In genomic region chr11:88588688-88589210, GRCm38 (mm10) we compare ENCODE assay signal across 14 mouse cellular contexts.
DNase-seq lines count a peak whose midpoint lies in the region; ATAC-seq and TF ChIP-seq lines count a peak whose summit lies in the region.
"Had no signal": no experiment of that assay in that cellular context is flagged by ENCODE, and none has a peak within 500 bp of the region (broad histone marks: within the 10 kb centered on the region; RNA-seq: fewer than 3 reads in every experiment).

No protein-coding gene starts in this region.

- H3K9me3 ChIP-seq in kidney, embryonic 14.5 days (ENCODE audit: control insufficient read depth, low read length), result no peaks in the 10 kb centered on the region
- no peaks in the 10 kb centered on the region for H3K9me3 ChIP-seq in hindbrain, embryonic 11.5 days (ENCODE audit: control insufficient read depth, low read length)
- no peaks in the 10 kb centered on the region for H3K9me3 ChIP-seq in midbrain, embryonic 14.5 days (ENCODE audit: control insufficient read depth, low read length)
- H3K9me3 ChIP-seq in intestine, postnatal 0 days (ENCODE audit: control insufficient read depth), result no peaks in the 10 kb centered on the region
- H3K9me3 ChIP-seq: heart, embryonic 13.5 days had no signal

- H3K9ac ChIP-seq in kidney, embryonic 14.5 days (ENCODE audit: low read depth, low read length), result no peak overlapping the region
- H3K9ac ChIP-seq in hindbrain, embryonic 11.5 days (ENCODE audit: low read depth, low read length), result 0 out of 2 replicates have a peak overlapping the region, but pooled peaks have one; percentile 8
- H3K9ac ChIP-seq in midbrain, embryonic 14.5 days (replicated peaks; ENCODE audit: low read length), result peak overlapping the region; percentile 21; the same call in 1 of the 2 replicates
- no peak overlapping the region for H3K9ac ChIP-seq in intestine, postnatal 0 days (ENCODE audit: low read depth, low read length)
- H3K9ac ChIP-seq: heart, embryonic 13.5 days had no signal

- H3K36me3 ChIP-seq in kidney, embryonic 14.5 days (ENCODE audit: control insufficient read depth, insufficient read depth, low read length), result peaks cover 10% of the 10 kb centered on the region; the same call in 1 of the 2 replicates
- no peaks in the 10 kb centered on the region for H3K36me3 ChIP-seq in hindbrain, embryonic 11.5 days (ENCODE audit: control insufficient read depth, insufficient read depth, low read length)
- H3K36me3 ChIP-seq in midbrain, embryonic 14.5 days (ENCODE audit: control insufficient read depth, insufficient read depth, low read length), result peaks cover 11% of the 10 kb centered on the region
- peaks cover 18% of the 10 kb centered on the region; the same call in 1 of the 2 replicates for H3K36me3 ChIP-seq in intestine, postnatal 0 days (ENCODE audit: control insufficient read depth, insufficient read depth)

- WGBS in kidney, embryonic 14.5 days, result 55% methylated on average over 9 of the region's 9 CpGs
- WGBS in hindbrain, embryonic 11.5 days, result 37% methylated on average over 9 of the region's 9 CpGs
- 28% methylated on average over 9 of the region's 9 CpGs for WGBS in midbrain, embryonic 14.5 days
- WGBS in intestine, postnatal 0 days, result 86% methylated on average over 9 of the region's 9 CpGs

- TF ChIP-seq CTCF in cortical plate, adult 2 months (IDR thresholded peaks at IDR 0.05; ENCODE audit: extremely low read depth, insufficient read depth, low read length), result no peak
- TF ChIP-seq CTCF in intestine, postnatal 0 days (IDR thresholded peaks at IDR 0.05; ENCODE audit: low read depth), result no peak

- no peaks in the 10 kb centered on the region for H3K27me3 ChIP-seq in kidney, embryonic 14.5 days (ENCODE audit: control insufficient read depth, insufficient read depth, low read length)
- H3K27me3 ChIP-seq in hindbrain, embryonic 11.5 days (ENCODE audit: control insufficient read depth, insufficient read depth, low read length), result no peaks in the 10 kb centered on the region
- H3K27me3 ChIP-seq in midbrain, embryonic 14.5 days (ENCODE audit: control insufficient read depth, insufficient read depth, low read length), result no peaks in the 10 kb centered on the region
- no peaks in the 10 kb centered on the region for H3K27me3 ChIP-seq in intestine, postnatal 0 days (replicated peaks; ENCODE audit: control insufficient read depth, insufficient read depth, low read length)
- H3K27me3 ChIP-seq: heart, embryonic 13.5 days had no signal

- H3K4me1 ChIP-seq in kidney, embryonic 14.5 days (ENCODE audit: control insufficient read depth, insufficient read depth, low read length), result peaks cover 71% of the 10 kb centered on the region
- H3K4me1 ChIP-seq in cortical plate, adult 2 months (ENCODE audit: control insufficient read depth, insufficient read depth, low read length), result peaks cover 11% of the 10 kb centered on the region
- peaks cover 52% of the 10 kb centered on the region for H3K4me1 ChIP-seq in hindbrain, embryonic 11.5 days (replicated peaks; ENCODE audit: control insufficient read depth, insufficient read depth, low read length)
- H3K4me1 ChIP-seq in midbrain, embryonic 14.5 days (ENCODE audit: control insufficient read depth, insufficient read depth, low read length), result peaks cover 64% of the 10 kb centered on the region
- H3K4me1 ChIP-seq in intestine, postnatal 0 days (replicated peaks; ENCODE audit: control insufficient read depth, insufficient read depth, low read length), result no peaks in the 10 kb centered on the region; the same call in 1 of the 2 replicates

- ATAC-seq in kidney, embryonic 14.5 days (ENCODE audit: low FRiP score, low TSS enrichment), result peak; percentile 44
- ATAC-seq in hindbrain, embryonic 11.5 days (ENCODE audit: low FRiP score), result no peak
- no peak for ATAC-seq in midbrain, embryonic 14.5 days (ENCODE audit: low FRiP score, low TSS enrichment)
- no peak for ATAC-seq in intestine, postnatal 0 days
- ATAC-seq: lung, postnatal 0 days had no signal

- no peak for DNase-seq in kidney, postnatal 36 days
- no peak for DNase-seq in hindbrain, embryonic 11.5 days (ENCODE audit: low spot score)
- DNase-seq in midbrain, embryonic 14.5 days, result no peak
- DNase-seq in adrenal gland, adult 18-20 months (ENCODE audit: low spot score in 2 of 2), result no peak
- DNase-seq in spleen, postnatal 10 days (ENCODE audit: low spot score in 2 of 2), result no peak
- DNase-seq: adrenal gland, postnatal 14 days; cerebellum, adult 9-10 months; kidney, adult 11 months had no signal

- H3K4me3 ChIP-seq in kidney, embryonic 14.5 days (ENCODE audit: low read length), result no peak overlapping the region
- no peak overlapping the region for H3K4me3 ChIP-seq in cortical plate, adult 2 months (ENCODE audit: insufficient read depth, low read length)
- H3K4me3 ChIP-seq in hindbrain, embryonic 11.5 days (ENCODE audit: low read depth, low read length), result no peak overlapping the region
- H3K4me3 ChIP-seq in midbrain, embryonic 14.5 days (replicated peaks; ENCODE audit: low read depth, low read length), result no peak overlapping the region
- H3K4me3 ChIP-seq in intestine, postnatal 0 days (ENCODE audit: low read depth, low read length), result no peak overlapping the region
- H3K4me3 ChIP-seq: heart, embryonic 13.5 days; myocyte had no signal

- no peak for TF ChIP-seq POLR2A in cortical plate, adult 2 months (IDR thresholded peaks at IDR 0.05; ENCODE audit: extremely low read depth, insufficient read depth, low read length)

- H3K4me2 ChIP-seq in kidney, embryonic 14.5 days (replicated peaks; ENCODE audit: low read depth, low read length), result no peak overlapping the region
- no peak overlapping the region for H3K4me2 ChIP-seq in hindbrain, embryonic 11.5 days (replicated peaks; ENCODE audit: low read depth, low read length)
- no peak overlapping the region for H3K4me2 ChIP-seq in midbrain, embryonic 14.5 days (ENCODE audit: low read length)
- no peak overlapping the region for H3K4me2 ChIP-seq in intestine, postnatal 0 days (replicated peaks; ENCODE audit: low read depth)
- H3K4me2 ChIP-seq: heart, embryonic 13.5 days had no signal

- H3K27ac ChIP-seq in kidney, embryonic 14.5 days (ENCODE audit: low read depth, low read length), result peak overlapping the region; percentile 83; the same call in 1 of the 2 replicates
- H3K27ac ChIP-seq in cortical plate, adult 2 months (ENCODE audit: insufficient read depth, low read length), result 0 out of 2 replicates have a peak overlapping the region, but pooled peaks have one; percentile 28
- H3K27ac ChIP-seq in hindbrain, embryonic 11.5 days (ENCODE audit: low read depth, low read length), result peak overlapping the region; percentile 96
- peak overlapping the region; percentile 77 for H3K27ac ChIP-seq in midbrain, embryonic 14.5 days (replicated peaks; ENCODE audit: low read depth, low read length)
- no peak overlapping the region for H3K27ac ChIP-seq in intestine, postnatal 0 days (ENCODE audit: low read depth, low read length)
- H3K27ac ChIP-seq: heart, embryonic 13.5 days had no signal

Comparison
In these comparisons a context has a peak if more than half of its experiments do, and no peak if none do; other contexts are left out.
1. H3K9ac ChIP-seq: peak in hindbrain, embryonic 11.5 days (single experiment) and midbrain, embryonic 14.5 days (single experiment); none in kidney, embryonic 14.5 days (single experiment) and intestine, postnatal 0 days (single experiment).